Mouse (Mus musculus): ENCODE measurements around the gene Scfd2.

GRCm38 (mm10) chr5:74277216-74277615 lies 254.3 kb downstream of the Scfd2 start:
- TF ChIP-seq CTCF (IDR thresholded peaks at IDR 0.05; ENCODE audit: low read depth, low read length) = no peak
- no peak for TF ChIP-seq POLR2A (IDR thresholded peaks at IDR 0.05; ENCODE audit: extremely low read depth, insufficient read depth, low read length)

All from liver, adult 2 months (tissue).